Mouse (Mus musculus) kidney, embryonic 14.5 days (tissue): ENCODE measurements around the gene Ptprm. TPM values are rescaled to one million over a fixed set of nuclear protein-coding genes. Genes with fewer than 3 reads are reported as not detected.

Source experiments
- ATAC-seq: fragments of 200-750 bp; cut with Nextera tagmentation; 2 replicates; pipeline ENCODE4 v1.8.0; 2017; ENCODE audit warnings: moderate number of reproducible peaks, mild to moderate bottlenecking, moderate TSS enrichment, moderate library complexity; ENCODE audit not compliant: low FRiP score, low TSS enrichment
- H3K27ac ChIP-seq: fragments of 300-500 bp; sonication (generic); 2 replicates; pipeline ENCODE4 v1.5.1; 2014; ENCODE audit warnings: low read depth, mild to moderate bottlenecking, low read length, moderate library complexity, mixed read lengths
- H3K27me3 ChIP-seq: fragments of 300-500 bp; sonication (generic); 2 replicates; pipeline ENCODE4 v1.6.1; 2014; ENCODE audit warnings: mild to moderate bottlenecking, low read length; ENCODE audit not compliant: control insufficient read depth, insufficient read depth
- H3K36me3 ChIP-seq: fragments of 300-500 bp; sonication (generic); 2 replicates; pipeline ENCODE4 v1.6.1; 2014; ENCODE audit warnings: low read length, mixed read lengths; ENCODE audit not compliant: control insufficient read depth, insufficient read depth
- H3K4me1 ChIP-seq: fragments of 300-500 bp; sonication (generic); 2 replicates; pipeline ENCODE4 v1.6.1; 2014; ENCODE audit warnings: low read length, mixed read lengths; ENCODE audit not compliant: control insufficient read depth, insufficient read depth
- H3K4me2 ChIP-seq: fragments of 300-500 bp; sonication (generic); replicated peaks from 2 replicates; pipeline ENCODE4 v1.6.1; 2014; ENCODE audit warnings: low read depth, mild to moderate bottlenecking, low read length
- H3K4me3 ChIP-seq: fragments of 300-500 bp; sonication (generic); 2 replicates; pipeline ENCODE4 v1.5.1; 2014; ENCODE audit warnings: mild to moderate bottlenecking, low read length
- H3K9ac ChIP-seq: fragments of 300-500 bp; sonication (generic); 2 replicates; pipeline ENCODE4 v1.6.1; 2014; ENCODE audit warnings: low read depth, mild to moderate bottlenecking, low read length, moderate library complexity
- H3K9me3 ChIP-seq: fragments of 300-500 bp; sonication (generic); 2 replicates; pipeline ENCODE4 v1.6.1; 2016; ENCODE audit warnings: low read length; ENCODE audit not compliant: control insufficient read depth
- WGBS: fragments of 180-500 bp; shearing (Covaris S2); extraction: QIAGEN DNeasy Blood & Tissue Kit; methylation state at CpG from one replicate; pipeline ENCODE4 v1.1.7; 2014; 5-methylcytosine and 5-hydroxymethylcytosine counted together
- polyA plus RNA-seq: library from polyadenylated mRNA; unstranded; fragments of >200 nt; fragmentation: Nextera tagmentation; extraction: Ambion mirVana; gene quantifications from 2 replicates; pipeline ENCODE4 v1.2.1, GENCODE M21; 2014

Gene Ptprm
- polyA plus RNA-seq, 1 experiment from 2014 or later = 22.6 TPM

GRCm38 (mm10) chr17:67123722-67124121 lies 230.5 kb downstream of the Ptprm start:
- WGBS = 74% methylated on average over 5 of the region's 5 CpGs
- Histone ChIP-seq H3K9ac (no peak overlapping the region), H3K36me3 (no peaks in the 10 kb centered on the region), H3K4me3 (no peak overlapping the region), H3K27me3 (no peaks in the 10 kb centered on the region), H3K9me3 (no peaks in the 10 kb centered on the region), H3K27ac (no peak overlapping the region), H3K4me2 (no peak overlapping the region), H3K4me1 (0 out of 2 replicates have a peak, but pooled peaks cover 4% of the 10 kb centered on the region)
- no peak for ATAC-seq

- Histone ChIP-seq H3K9me3 (no peaks in the 10 kb centered on the region), H3K36me3 (no peaks in the 10 kb centered on the region), H3K27ac (no peak overlapping the region), H3K4me2 (no peak overlapping the region), H3K27me3 (no peaks in the 10 kb centered on the region), H3K9ac (no peak overlapping the region), H3K4me3 (no peak overlapping the region), H3K4me1 (0 out of 2 replicates have a peak, but pooled peaks cover 6% of the 10 kb centered on the region)
- no peak for ATAC-seq
- WGBS = 80% methylated on average over 5 of the region's 5 CpGs
These were observed 233.4 kb downstream of the Ptprm start for GRCm38 (mm10) chr17:67120863-67121262.

GRCm38 (mm10) chr17:67118676-67119340 lies 235.4 kb downstream of the Ptprm start:
- no peak overlapping the region for H3K27ac ChIP-seq
- no peak overlapping the region for H3K9ac ChIP-seq
- peak; percentile 52; the same call in 1 of the 2 replicates for ATAC-seq
- no peaks in the 10 kb centered on the region for H3K36me3 ChIP-seq
- 0 out of 2 replicates have a peak, but pooled peaks cover 6% of the 10 kb centered on the region for H3K4me1 ChIP-seq
- H3K4me2 ChIP-seq = no peak overlapping the region
- H3K4me3 ChIP-seq = no peak overlapping the region
- no peaks in the 10 kb centered on the region for H3K27me3 ChIP-seq
- 33% methylated on average over 7 of the region's 7 CpGs for WGBS
- H3K9me3 ChIP-seq = no peaks in the 10 kb centered on the region

GRCm38 (mm10) chr17:67114842-67115241 lies 239.4 kb downstream of the Ptprm start:
- Histone ChIP-seq H3K4me3 (no peak overlapping the region), H3K4me1 (0 out of 2 replicates have a peak, but pooled peaks cover 6% of the 10 kb centered on the region), H3K36me3 (no peaks in the 10 kb centered on the region), H3K27me3 (no peaks in the 10 kb centered on the region), H3K27ac (no peak overlapping the region), H3K4me2 (no peak overlapping the region), H3K9me3 (no peaks in the 10 kb centered on the region), H3K9ac (no peak overlapping the region)
- ATAC-seq = no peak
- 61% methylated on average over 2 of the region's 2 CpGs for WGBS

- Histone ChIP-seq H3K9me3 (no peaks in the 10 kb centered on the region), H3K4me2 (no peak overlapping the region), H3K27ac (no peak overlapping the region), H3K4me3 (no peak overlapping the region), H3K27me3 (no peaks in the 10 kb centered on the region), H3K9ac (no peak overlapping the region), H3K4me1 (no peaks in the 10 kb centered on the region), H3K36me3 (no peaks in the 10 kb centered on the region)
- WGBS = 73% methylated on average over 3 of the region's 3 CpGs
- ATAC-seq = no peak
These were observed 241.6 kb downstream of the Ptprm start for GRCm38 (mm10) chr17:67112679-67113078.

- Histone ChIP-seq H3K27ac (no peak overlapping the region), H3K36me3 (no peaks in the 10 kb centered on the region), H3K9ac (no peak overlapping the region), H3K4me3 (no peak overlapping the region), H3K4me1 (no peaks in the 10 kb centered on the region), H3K27me3 (no peaks in the 10 kb centered on the region), H3K4me2 (no peak overlapping the region), H3K9me3 (no peaks in the 10 kb centered on the region)
- no peak for ATAC-seq
- WGBS = 94% methylated on average over 2 of the region's 2 CpGs
These were observed 248.1 kb downstream of the Ptprm start for GRCm38 (mm10) chr17:67106176-67106575.

- WGBS = 63% methylated on average over 6 of the region's 6 CpGs
- Histone ChIP-seq H3K27me3 (no peaks in the 10 kb centered on the region), H3K36me3 (no peaks in the 10 kb centered on the region), H3K9me3 (no peaks in the 10 kb centered on the region), H3K4me3 (no peak overlapping the region), H3K4me2 (no peak overlapping the region), H3K9ac (no peak overlapping the region), H3K27ac (no peak overlapping the region), H3K4me1 (no peaks in the 10 kb centered on the region)
- no peak for ATAC-seq
These were observed 252.2 kb downstream of the Ptprm start for GRCm38 (mm10) chr17:67102051-67102450.

GRCm38 (mm10) chr17:67090997-67091396 lies 263.3 kb downstream of the Ptprm start:
- WGBS = 63% methylated on average over 5 of the region's 5 CpGs

GRCm38 (mm10) chr17:67090153-67090552 lies 264.1 kb downstream of the Ptprm start:
- Histone ChIP-seq H3K4me3 (no peak overlapping the region), H3K4me1 (no peaks in the 10 kb centered on the region), H3K9ac (no peak overlapping the region), H3K4me2 (no peak overlapping the region), H3K9me3 (no peaks in the 10 kb centered on the region), H3K36me3 (no peaks in the 10 kb centered on the region), H3K27me3 (no peaks in the 10 kb centered on the region), H3K27ac (no peak overlapping the region)
- WGBS = 69% methylated on average over 7 of the region's 7 CpGs
- no peak for ATAC-seq

More at GRCm38 (mm10) chr17:67090997-67091396, 263.3 kb downstream of the Ptprm start:
- no peak overlapping the region for H3K4me2 ChIP-seq
- H3K4me1 ChIP-seq = no peaks in the 10 kb centered on the region
- no peaks in the 10 kb centered on the region for H3K9me3 ChIP-seq
- no peak overlapping the region for H3K27ac ChIP-seq
- no peak overlapping the region for H3K4me3 ChIP-seq
- no peaks in the 10 kb centered on the region for H3K36me3 ChIP-seq
- no peak overlapping the region for H3K9ac ChIP-seq
- no peaks in the 10 kb centered on the region for H3K27me3 ChIP-seq
- no peak for ATAC-seq
